Mouse (Mus musculus): ENCODE results near the gene Gna15. TPM values are rescaled to one million over a fixed set of nuclear protein-coding genes. Genes with fewer than 3 reads are reported as not detected.

The Gna15 gene
- polyA plus RNA-seq, 1 experiment, result 9.4 TPM

GRCm38 (mm10) chr10:81510246-81510810 is 13.7 kb downstream of the Gna15 start:
- no peaks in the 10 kb centered on the region for H3K4me1 ChIP-seq (ENCODE audit: control insufficient read depth, insufficient read depth, low read length)
- 72% methylated on average over 14 of the region's 14 CpGs for WGBS
- no peak overlapping the region for H3K27ac ChIP-seq (ENCODE audit: control insufficient read depth, insufficient read depth, low read depth, low read length, poor library complexity)
- H3K4me3 ChIP-seq (replicated peaks; ENCODE audit: control insufficient read depth, low read depth, low read length), result no peak overlapping the region
- TF ChIP-seq POLR2A (IDR thresholded peaks at IDR 0.05; ENCODE audit: borderline replicate concordance, control insufficient read depth, low read depth, low read length), result no peak
- no peak for TF ChIP-seq CTCF (IDR thresholded peaks at IDR 0.05; ENCODE audit: control insufficient read depth, insufficient read depth, low read length)

- TF ChIP-seq CTCF (IDR thresholded peaks at IDR 0.05; ENCODE audit: control insufficient read depth, insufficient read depth, low read length), result no peak
- TF ChIP-seq POLR2A (IDR thresholded peaks at IDR 0.05; ENCODE audit: borderline replicate concordance, control insufficient read depth, low read depth, low read length), result no peak
- H3K4me3 ChIP-seq (replicated peaks; ENCODE audit: control insufficient read depth, low read depth, low read length), result no peak overlapping the region
- no peak overlapping the region for H3K27ac ChIP-seq (ENCODE audit: control insufficient read depth, insufficient read depth, low read depth, low read length, poor library complexity)
- WGBS, result 79% methylated on average over 13 of the region's 13 CpGs
- no peaks in the 10 kb centered on the region for H3K4me1 ChIP-seq (ENCODE audit: control insufficient read depth, insufficient read depth, low read length)
These were observed 16.1 kb downstream of the Gna15 start for GRCm38 (mm10) chr10:81507691-81508489.

GRCm38 (mm10) chr10:81507095-81507494 is 16.9 kb downstream of the Gna15 start:
- 79% methylated on average over 6 of the region's 6 CpGs for WGBS
- no peak overlapping the region for H3K4me3 ChIP-seq (replicated peaks; ENCODE audit: control insufficient read depth, low read depth, low read length)
- TF ChIP-seq POLR2A (IDR thresholded peaks at IDR 0.05; ENCODE audit: borderline replicate concordance, control insufficient read depth, low read depth, low read length) (no peak), CTCF (IDR thresholded peaks at IDR 0.05; ENCODE audit: control insufficient read depth, insufficient read depth, low read length) (no peak)

GRCm38 (mm10) chr10:81505016-81505664 is 18.9 kb downstream of the Gna15 start:
- Histone ChIP-seq H3K4me3 (replicated peaks; ENCODE audit: control insufficient read depth, low read depth, low read length) (no peak overlapping the region), H3K27ac (ENCODE audit: control insufficient read depth, insufficient read depth, low read depth, low read length, poor library complexity) (no peak overlapping the region), H3K4me1 (ENCODE audit: control insufficient read depth, insufficient read depth, low read length) (peaks cover 1% of the 10 kb centered on the region; the same call in 1 of the 2 replicates)
- WGBS, result 70% methylated on average over 15 of the region's 15 CpGs
- TF ChIP-seq CTCF (IDR thresholded peaks at IDR 0.05; ENCODE audit: control insufficient read depth, insufficient read depth, low read length), result no peak
- TF ChIP-seq POLR2A (IDR thresholded peaks at IDR 0.05; ENCODE audit: borderline replicate concordance, control insufficient read depth, low read depth, low read length), result no peak

More at GRCm38 (mm10) chr10:81507095-81507494, 16.9 kb downstream of the Gna15 start:
- Histone ChIP-seq H3K4me1 (ENCODE audit: control insufficient read depth, insufficient read depth, low read length) (peaks cover 1% of the 10 kb centered on the region; the same call in 1 of the 2 replicates), H3K27ac (ENCODE audit: control insufficient read depth, insufficient read depth, low read depth, low read length, poor library complexity) (no peak overlapping the region)

- Histone ChIP-seq H3K27ac (ENCODE audit: control insufficient read depth, insufficient read depth, low read depth, low read length, poor library complexity) (no peak overlapping the region), H3K4me3 (replicated peaks; ENCODE audit: control insufficient read depth, low read depth, low read length) (peak overlapping the region; percentile 11), H3K4me1 (ENCODE audit: control insufficient read depth, insufficient read depth, low read length) (peaks cover 1% of the 10 kb centered on the region; the same call in 1 of the 2 replicates)
- 23% methylated on average over 36 of the region's 36 CpGs for WGBS
- TF ChIP-seq POLR2A (IDR thresholded peaks at IDR 0.05; ENCODE audit: borderline replicate concordance, control insufficient read depth, low read depth, low read length) (peak; percentile 24; the same call in 1 of the 2 replicates), CTCF (IDR thresholded peaks at IDR 0.05; ENCODE audit: control insufficient read depth, insufficient read depth, low read length) (peak; percentile 97)
These were observed 21.4 kb downstream of the Gna15 start for GRCm38 (mm10) chr10:81502658-81503057.

GRCm38 (mm10) chr10:81501863-81502262 is 22.2 kb downstream of the Gna15 start:
- 81% methylated on average over 5 of the region's 5 CpGs for WGBS
- H3K27ac ChIP-seq (ENCODE audit: control insufficient read depth, insufficient read depth, low read depth, low read length, poor library complexity), result no peak overlapping the region
- peaks cover 1% of the 10 kb centered on the region; the same call in 1 of the 2 replicates for H3K4me1 ChIP-seq (ENCODE audit: control insufficient read depth, insufficient read depth, low read length)
- TF ChIP-seq POLR2A (IDR thresholded peaks at IDR 0.05; ENCODE audit: borderline replicate concordance, control insufficient read depth, low read depth, low read length) (no peak), CTCF (IDR thresholded peaks at IDR 0.05; ENCODE audit: control insufficient read depth, insufficient read depth, low read length) (no peak)
- no peak overlapping the region for H3K4me3 ChIP-seq (replicated peaks; ENCODE audit: control insufficient read depth, low read depth, low read length)

GRCm38 (mm10) chr10:81500032-81500431 is 24.0 kb downstream of the Gna15 start, which contains the start of gene S1pr4:
Gene S1pr4 (minus strand): TSS chr10:81500132.
- WGBS, result 36% methylated on average over 3 of the region's 3 CpGs
- peak within 1 kb of the TSS; percentile 90 for H3K27ac ChIP-seq (ENCODE audit: control insufficient read depth, insufficient read depth, low read depth, low read length, poor library complexity)
- peaks cover 1% of the 10 kb centered on the region; the same call in 1 of the 2 replicates for H3K4me1 ChIP-seq (ENCODE audit: control insufficient read depth, insufficient read depth, low read length)
- H3K4me3 ChIP-seq (replicated peaks; ENCODE audit: control insufficient read depth, low read depth, low read length), result peak within 1 kb of the TSS; percentile 78
- TF ChIP-seq POLR2A (IDR thresholded peaks at IDR 0.05; ENCODE audit: borderline replicate concordance, control insufficient read depth, low read depth, low read length) (no peak), CTCF (IDR thresholded peaks at IDR 0.05; ENCODE audit: control insufficient read depth, insufficient read depth, low read length) (no peak)

All from bone marrow, adult 2 months (tissue).